Mouse (Mus musculus): ENCODE results near the gene Reps2. TPM values are rescaled to one million over a fixed set of nuclear protein-coding genes. Genes with fewer than 3 reads are reported as not detected.

Reps2 gene
- total and polyA plus RNA-seq, 3 experiments = 0.33 to 2.7 (median 2.0) TPM

Other genes with a start within 250 kb of the Reps2 start
- 100 to 1,000 TPM; 148 to 163 TPM for gene Rbbp7, start 116.8 kb upstream of the Reps2 start, total RNA-seq (2021)
- gene Rbbp7, start 116.8 kb upstream of the Reps2 start, polyA plus RNA-seq (2012; rRNA removed) = 19.1 and 27.3 TPM in 2 replicates
- gene Txlng, start 185.8 kb upstream of the Reps2 start, total RNA-seq (2021) = 10 to 100 TPM; 19.5 to 23.9 TPM
- 0.89 and 1.1 TPM in 2 replicates for gene Txlng, start 185.8 kb upstream of the Reps2 start, polyA plus RNA-seq (2012; rRNA removed)
- 10 to 100 TPM; 76.9 to 79.7 TPM for gene Syap1, start 244.8 kb upstream of the Reps2 start, total RNA-seq (2021)
- 10.0 and 10.7 TPM in 2 replicates for gene Syap1, start 244.8 kb upstream of the Reps2 start, polyA plus RNA-seq (2012; rRNA removed)